Comparison of ENCODE assay signal across 8 mouse cellular contexts in the genomic region with DNA sequence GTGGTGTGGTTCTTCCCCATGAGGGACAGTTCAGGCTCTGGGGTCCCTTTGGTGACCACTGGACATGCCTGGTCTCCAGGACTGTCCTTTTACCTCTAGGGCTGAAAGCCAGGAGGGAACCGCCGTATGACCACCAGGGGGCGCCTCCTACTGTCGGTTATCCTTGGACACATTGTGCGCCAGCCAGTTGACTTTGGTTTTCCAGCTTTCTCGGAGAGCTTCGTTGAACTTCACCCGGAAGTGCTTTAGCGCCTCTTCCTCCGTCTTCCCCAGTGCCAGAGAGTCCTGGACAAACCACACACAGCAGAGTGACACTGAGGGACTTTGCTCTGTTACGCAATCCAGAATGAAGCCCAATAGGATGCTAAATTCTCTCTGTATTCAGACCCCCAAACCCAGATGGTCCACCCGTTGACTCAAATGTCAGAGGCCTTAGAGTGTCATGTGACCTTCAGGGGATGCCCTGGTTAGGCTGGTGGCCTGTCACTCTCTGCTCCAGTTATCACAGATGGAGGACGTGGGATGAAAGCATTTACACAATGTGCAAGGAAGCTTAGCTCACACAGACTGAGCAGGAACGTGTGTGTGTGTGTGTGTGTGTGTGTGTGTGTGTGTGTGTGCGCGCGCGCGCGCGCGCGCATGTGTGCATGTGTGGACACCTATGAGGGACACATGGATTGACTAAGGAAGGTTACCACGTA. TPM values are rescaled to one million over a fixed set of nuclear protein-coding genes. Genes with fewer than 3 reads are reported as not detected.
DNase-seq lines count a peak whose midpoint lies in the region; ATAC-seq lines count a peak whose summit lies in the region.

No protein-coding gene starts in this region.

- no peak for ATAC-seq in activated CD4-positive, CD25-positive, alpha-beta regulatory T cell, adult 4 months

- intact Hi-C loops in heart, postnatal 14 days (cut with DNase I), result loop anchor here (1.0 kb wide), 1 partner anchor 60 kb away; no protein-coding TSS in a partner anchor

- peak; percentile 79 for DNase-seq in ES-CJ7 (ENCODE audit: low read depth, low spot score)
- DNase-seq in adrenal gland, postnatal 14 days, result peak; percentile 92
- DNase-seq in embryo, embryonic 9.5 days (ENCODE audit: extremely low spot score), result peak; percentile 69
- DNase-seq in heart, postnatal 14 days, result peak; percentile 80 to 90
- DNase-seq in layer of hippocampus, adult 9-11 months, result peak; percentile 71
- peak; percentile 86 for DNase-seq in lung, postnatal 36 days
- peak; percentile 50 for DNase-seq in right cerebral cortex, postnatal 25 days

RNA-seq across cellular contexts. Expression of gene Pik3cd, which starts 51.7 kb away (rescaled TPM):
- 4.4 and 19.1 TPM in 2 replicates for total RNA-seq in adrenal gland, postnatal 14 days (2021)
- total RNA-seq in heart, postnatal 14 days (2021), result 1 to 10 TPM; 4.8 to 5.5 TPM
- 100 to 1,000 TPM in 1 of 2 experiments, 10 to 100 TPM in 1; 80.6 to 129 TPM for polyA plus RNA-seq in activated CD4-positive, CD25-positive, alpha-beta regulatory T cell, adult 4 months (2017; shearing (Covaris generic))
